Mouse (Mus musculus) retina, adult 2 months (tissue): Measurements from ENCODE around the gene Dnaic1.

Experiments used
- DNase-seq: peaks from one replicate; pipeline ENCODE4 v3.0.0-alpha.2; 2012; ENCODE audit warnings: low read depth, low spot score

Gene Dnaic1

DNA sequence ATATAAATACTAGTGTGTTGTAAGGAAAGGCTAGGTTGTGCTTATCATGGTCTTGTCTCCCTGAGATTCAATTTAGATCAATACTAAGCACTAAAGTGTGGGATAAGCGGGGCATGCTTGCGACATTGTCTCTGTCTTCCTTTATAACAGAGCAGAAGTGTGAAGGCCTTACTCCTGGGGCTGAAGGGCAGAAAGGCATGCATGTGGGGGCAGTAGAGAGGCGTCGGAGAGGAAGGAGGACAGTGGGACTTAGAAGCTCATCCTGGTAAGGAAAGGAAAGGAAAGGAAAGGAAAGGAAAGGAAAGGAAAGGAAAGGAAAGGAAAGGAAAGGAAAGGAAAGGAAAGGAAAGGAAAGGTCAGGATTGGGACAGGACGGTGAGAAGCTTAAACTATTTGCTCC is 1.9 kb downstream of the Dnaic1 start:
- DNase-seq, result no peak

DNA sequence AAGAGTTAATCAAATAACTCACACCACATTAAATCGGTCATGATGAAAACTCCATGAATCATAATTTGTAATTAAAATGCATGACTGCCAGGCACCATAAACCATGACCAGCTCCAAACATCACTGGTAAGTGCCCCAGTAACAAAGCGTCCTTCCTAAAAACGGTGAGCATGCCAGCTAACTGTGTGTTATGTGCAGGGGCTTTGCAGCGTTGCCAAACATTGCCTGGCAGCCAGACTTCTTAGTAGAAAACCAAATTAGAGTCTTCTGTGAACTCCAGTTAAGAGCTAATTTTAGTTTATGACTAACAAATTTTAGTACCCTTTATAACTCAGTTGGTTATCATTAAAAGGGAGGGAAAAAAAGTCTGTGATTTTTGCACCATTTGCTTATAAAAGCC is 3.9 kb downstream of the Dnaic1 start:
- no peak for DNase-seq

- DNase-seq, result no peak
Measured at GRCm38 (mm10) chr4:41575914-41576313, 6.3 kb downstream of the Dnaic1 start.

- DNase-seq, result no peak
Measured at GRCm38 (mm10) chr4:41583353-41583752, 13.8 kb downstream of the Dnaic1 start.

DNA sequence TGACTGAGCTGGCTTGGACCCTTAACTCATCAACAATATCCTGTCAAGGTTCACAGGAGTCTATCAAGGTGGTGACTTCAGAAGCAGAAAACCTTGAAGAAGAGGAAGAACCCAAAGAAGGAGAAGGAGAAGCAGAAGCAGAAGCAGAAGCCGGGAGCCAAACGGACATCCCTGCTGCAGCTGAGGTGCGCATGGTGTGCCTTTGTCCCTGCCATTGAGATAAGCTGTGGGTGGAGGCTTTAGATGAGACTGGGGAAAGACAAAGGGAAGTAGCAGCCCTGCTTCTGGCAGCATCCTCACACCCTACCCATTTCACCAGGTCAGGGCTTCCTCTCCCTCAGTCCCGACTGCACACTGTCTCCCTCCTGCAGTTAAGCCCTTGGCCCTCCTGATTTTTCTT is 33.2 kb downstream of the Dnaic1 start:
- DNase-seq, result no peak

GRCm38 (mm10) chr4:41604476-41605396 is 35.2 kb downstream of the Dnaic1 start:
- no peak for DNase-seq

DNA sequence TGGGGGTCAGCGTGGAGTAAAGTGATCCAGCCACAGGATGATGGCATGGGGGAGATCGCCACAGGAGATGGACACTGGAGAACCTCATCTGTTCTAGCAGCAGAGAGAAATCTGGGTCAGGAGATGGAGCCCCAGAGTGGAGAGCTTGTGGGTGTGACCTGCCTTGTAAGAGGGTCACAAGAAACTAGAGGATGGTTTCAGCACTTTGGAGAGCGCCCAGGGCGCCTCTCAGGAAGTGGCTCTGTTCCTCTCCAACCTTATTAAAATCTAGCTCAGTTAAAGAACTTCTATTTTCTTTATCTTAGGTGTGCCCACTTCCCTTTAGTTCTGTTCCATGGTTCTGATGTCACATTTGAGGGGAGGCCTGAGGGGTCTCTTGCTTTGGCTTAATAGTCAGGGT is 37.2 kb downstream of the Dnaic1 start:
- DNase-seq, result no peak

GRCm38 (mm10) chr4:41609681-41610593 is 40.4 kb downstream of the Dnaic1 start:
- DNase-seq, result no peak

DNA sequence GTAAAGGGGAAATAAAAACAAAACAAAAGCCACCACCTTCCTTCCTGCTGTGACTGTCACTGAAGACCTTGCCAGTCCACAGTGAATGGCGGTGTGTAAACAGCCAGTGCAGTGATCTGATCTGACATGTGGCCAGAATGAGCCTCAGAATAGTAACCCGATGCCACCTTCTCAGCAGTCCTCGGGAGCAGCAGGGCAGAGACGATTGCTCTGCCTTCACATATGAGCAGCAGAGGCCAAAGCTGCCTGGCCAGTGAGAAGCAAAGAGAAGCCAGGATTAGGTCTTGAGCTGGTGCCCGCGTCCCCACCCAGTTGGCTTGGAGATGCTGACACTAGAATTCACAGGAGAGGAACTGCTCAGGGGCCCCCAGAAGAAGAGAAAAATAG is 41.0 kb downstream of the Dnaic1 start:
- DNase-seq, result no peak

DNA sequence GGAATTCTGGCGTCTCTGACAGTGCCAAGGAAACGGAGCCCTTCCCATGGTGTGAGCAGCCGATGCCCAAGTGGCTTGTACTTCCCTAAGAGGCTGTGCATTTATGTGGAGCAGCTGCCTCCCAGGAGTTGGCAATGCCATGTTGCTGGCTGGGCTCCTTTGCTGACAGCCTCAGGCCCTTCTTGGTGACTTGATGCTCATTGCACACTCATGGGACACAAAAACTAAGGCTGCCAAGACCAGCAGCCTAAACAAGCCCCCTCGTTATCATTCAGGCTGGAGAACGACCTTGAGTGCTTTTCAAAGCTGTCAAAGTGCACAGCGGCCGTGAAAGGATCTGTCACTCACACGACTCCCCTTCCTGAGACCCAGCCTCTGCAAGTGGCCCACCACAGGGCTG is 42.6 kb downstream of the Dnaic1 start:
- no peak for DNase-seq

DNA sequence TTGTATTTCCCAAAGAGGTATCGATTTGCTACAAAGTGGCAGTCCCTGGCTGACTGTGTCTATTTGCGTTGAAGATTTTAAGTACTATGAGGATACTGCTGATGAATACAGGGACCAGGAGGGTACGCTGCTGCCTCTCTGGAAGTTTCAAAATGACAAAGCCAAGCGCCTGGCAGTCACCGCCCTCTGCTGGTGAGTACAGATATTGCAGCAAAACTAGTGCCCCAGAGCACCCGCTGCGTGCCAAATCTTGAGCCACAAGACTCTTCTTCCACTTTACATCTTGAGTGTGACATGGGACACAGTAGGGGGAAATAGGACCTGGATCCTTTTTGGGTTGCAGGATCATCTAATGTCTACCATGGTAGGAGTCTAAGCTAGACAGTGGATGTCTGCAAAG is 44.6 kb downstream of the Dnaic1 start:
- DNase-seq, result peak; percentile 45

DNA sequence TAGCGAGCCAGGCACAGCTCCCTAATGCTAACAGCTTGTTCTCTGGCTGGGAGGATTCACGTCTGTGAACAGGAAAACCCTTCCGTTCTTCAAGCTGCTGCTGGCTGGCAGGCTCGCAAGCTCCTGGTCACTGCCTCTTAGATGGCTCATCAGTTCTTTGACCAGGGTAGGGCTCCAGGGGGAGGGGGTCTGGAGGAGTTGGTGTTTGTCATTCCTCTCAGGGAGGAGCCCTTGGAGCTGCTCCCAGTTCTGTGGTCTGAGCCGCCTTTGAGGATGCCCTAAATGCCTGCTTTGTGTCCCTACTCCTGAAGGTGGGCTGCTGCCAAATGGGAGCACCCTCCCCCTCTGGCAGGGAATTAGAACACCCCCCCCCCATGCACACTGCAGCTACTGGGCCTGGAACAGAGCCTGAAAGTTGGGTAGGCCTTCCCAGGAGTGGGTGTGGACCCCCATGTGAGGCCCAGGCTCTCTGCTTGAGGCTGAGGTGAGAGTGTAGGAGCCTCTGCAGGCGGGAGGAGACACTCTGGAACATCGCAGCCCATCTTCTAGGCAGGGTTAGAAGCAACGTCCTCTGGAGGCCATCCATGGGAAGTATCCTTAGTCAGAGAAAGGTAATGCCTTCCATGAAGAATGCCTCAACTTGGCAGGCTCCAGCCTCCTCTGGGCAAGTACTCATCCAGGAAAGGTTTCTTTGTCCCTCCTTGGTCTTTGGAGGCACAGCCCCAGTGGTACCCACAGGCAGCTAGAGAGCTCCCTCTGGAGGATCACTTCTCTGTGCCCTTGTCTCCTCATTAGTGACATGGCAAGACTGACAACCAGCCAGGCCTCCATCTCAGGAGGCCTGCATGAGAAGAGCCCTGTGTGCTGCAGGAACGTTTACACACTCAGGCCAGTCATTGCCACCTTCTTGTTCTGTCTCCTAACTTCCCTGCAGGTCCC is 46.4 kb downstream of the Dnaic1 start:
- no peak for DNase-seq

DNA sequence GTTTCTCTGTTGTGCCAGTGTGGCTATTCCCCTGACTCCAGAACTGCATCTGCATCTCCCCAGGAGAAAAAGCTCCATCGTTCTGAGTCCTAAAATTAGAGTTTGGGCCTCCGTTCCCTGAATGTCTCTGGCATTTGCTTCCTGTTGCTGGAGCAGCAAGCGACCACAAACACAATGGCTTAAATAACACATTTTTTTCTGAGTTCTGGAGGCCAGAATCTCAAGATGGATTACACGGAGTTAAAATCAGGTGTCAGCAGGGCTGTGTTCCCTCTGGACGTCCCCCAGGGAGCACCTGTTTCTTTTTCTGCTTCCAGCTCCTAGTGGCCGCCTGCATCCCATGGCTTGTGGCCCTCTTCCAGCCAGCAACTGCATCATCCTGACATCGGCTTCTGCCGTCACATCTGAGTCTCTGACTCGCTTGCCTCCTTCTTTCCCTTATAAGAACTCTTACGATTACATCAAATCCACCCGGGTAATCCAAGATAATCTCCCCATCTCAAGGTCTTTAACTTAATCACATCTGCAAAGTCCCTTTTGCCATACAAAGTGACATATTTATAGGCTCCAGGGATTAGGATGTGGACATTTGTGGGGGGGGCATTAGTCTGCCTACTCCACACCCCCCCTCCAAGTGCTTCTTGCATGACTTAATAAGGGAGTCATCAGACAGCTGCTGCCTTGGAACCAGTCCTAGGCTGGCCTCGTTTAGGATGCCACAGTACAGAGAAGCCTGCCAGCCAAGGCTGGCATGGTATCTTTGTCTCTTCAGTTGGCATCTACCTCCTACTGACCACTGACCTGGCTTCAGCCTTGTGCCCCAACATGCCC is 49.6 kb downstream of the Dnaic1 start:
- DNase-seq, result peak; percentile 57

DNA sequence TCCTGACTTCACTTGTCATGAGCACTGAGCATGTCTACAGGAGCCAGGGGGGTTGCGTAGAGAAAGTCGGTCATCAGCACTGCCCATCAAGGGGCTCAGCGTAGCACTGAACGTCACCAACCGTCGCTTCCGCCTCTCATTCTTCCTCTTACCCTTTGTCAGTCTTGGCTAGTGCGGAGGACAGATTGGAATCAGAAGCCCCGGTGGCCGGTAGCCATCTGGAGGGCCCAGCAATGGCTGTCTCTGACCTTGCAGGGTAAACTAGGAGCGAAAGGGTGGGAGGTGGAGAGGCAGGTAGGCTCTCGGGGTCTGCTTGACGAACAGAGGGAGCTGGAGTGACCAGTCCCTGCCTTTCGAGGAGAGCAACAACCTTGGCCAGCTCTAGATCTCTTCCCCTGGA is 52.5 kb downstream of the Dnaic1 start:
- DNase-seq, result no peak

GRCm38 (mm10) chr4:41628202-41628927 is 58.8 kb downstream of the Dnaic1 start:
- DNase-seq, result no peak

GRCm38 (mm10) chr4:41630196-41630595 is 60.6 kb downstream of the Dnaic1 start:
- DNase-seq, result no peak

DNA sequence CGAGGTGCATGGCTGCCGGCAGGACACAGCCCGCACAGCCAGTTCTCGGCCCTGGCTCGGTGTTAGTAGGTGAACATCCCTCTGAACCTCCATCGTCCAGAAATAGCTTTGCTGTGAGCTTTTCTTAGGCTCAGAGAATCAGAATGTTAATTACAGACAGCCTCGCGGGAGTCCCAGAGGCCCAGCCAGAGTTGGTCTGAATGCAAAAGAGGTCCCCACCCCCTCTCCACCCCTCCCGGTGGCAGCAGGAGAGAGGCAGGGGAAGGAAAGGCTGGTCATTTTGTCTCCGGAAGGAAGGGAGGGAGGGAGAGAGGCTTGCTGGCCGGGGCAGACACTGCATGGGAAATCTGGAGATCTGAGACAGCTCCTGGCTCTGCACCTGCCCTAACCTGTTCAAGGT is 61.8 kb downstream of the Dnaic1 start:
- DNase-seq, result no peak

- DNase-seq, result no peak
Measured at GRCm38 (mm10) chr4:41633001-41633400, 63.4 kb downstream of the Dnaic1 start.

GRCm38 (mm10) chr4:41634631-41635030 is 65.1 kb downstream of the Dnaic1 start:
- no peak for DNase-seq

DNA sequence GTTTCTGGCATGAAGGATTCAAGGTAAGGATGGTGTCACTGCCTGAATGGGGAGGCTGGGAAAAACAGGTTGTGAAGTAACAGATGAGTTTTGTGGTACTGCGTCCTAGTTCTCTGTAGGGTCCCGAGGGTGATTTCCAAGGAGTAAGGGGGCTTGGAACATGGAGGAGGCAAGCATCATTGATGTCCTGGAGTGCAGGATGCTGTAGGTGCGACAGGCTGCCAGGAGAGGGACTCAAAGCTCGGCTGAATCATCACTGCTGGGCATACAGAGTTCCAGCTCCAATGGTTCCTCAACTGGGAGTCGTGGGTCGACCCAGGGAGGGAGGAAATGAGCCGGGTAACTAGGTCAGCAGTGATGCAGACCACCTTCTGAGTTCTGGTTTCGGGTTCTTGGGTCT is 65.6 kb downstream of the Dnaic1 start:
- DNase-seq, result no peak
